Comparison of ENCODE assay signal across 8 mouse cellular contexts in the genomic region with DNA sequence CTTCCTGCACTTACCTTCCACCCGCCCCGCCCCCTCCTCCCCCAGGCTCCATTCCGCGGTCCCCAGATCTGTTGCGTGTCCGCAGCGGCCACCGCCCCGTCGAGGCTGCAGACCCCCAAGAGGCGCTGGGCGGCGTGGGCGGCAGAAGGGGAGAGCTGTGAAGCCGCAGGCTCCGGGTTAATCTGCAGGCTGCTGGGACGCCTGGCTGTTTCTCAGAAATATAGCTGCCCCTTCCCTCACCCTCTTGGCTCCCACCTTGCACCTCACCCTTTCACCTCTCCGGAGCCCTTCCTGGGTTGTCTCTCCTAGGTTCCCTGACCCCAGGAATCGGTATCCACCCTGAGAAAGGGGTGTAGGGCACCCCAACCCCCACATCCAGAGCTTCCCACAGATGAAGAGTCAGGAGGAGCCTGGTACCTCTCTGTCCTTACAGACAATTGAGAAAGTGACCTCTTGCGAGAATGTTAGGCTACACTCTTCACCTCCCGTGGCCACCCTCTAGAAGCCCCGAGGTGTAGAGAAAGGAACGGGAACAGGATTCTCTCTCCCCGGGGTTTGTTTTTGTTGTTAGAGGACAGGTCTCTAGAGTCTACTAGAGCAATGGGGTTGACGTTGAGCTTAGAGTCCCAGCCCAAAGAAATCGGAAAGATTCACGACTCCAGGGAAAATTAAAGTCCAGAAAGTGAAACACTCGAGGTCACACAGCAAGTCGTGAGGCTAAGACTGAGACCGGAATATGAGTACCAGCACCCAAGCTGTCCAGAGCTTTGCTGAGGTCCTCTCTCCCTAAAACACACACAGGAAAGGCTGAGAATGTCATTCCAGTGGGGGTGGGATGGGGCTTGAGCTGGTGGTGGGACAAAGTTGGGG. TPM values are rescaled to one million over a fixed set of nuclear protein-coding genes. Genes with fewer than 3 reads are reported as not detected.
DNase-seq lines count a peak whose midpoint lies in the region; ATAC-seq and TF ChIP-seq lines count a peak whose summit lies in the region.

No protein-coding gene starts in this region.

- peaks cover 22% of the 10 kb centered on the region for H3K27me3 ChIP-seq in heart, postnatal 0 days (ENCODE audit: control insufficient read depth, insufficient read depth, low read length)
- peaks cover 25% of the 10 kb centered on the region for H3K27me3 ChIP-seq in hindbrain, embryonic 15.5 days
- peaks cover 23% of the 10 kb centered on the region for H3K27me3 ChIP-seq in midbrain, embryonic 16.5 days (ENCODE audit: control insufficient read depth, insufficient read depth, low read depth, low read length)

- no peak for DNase-seq in heart, postnatal 0 days (ENCODE audit: low spot score)
- no peak for DNase-seq in heart, postnatal 14 days
- no peak for DNase-seq in ovary, postnatal 10 days (ENCODE audit: low spot score)
- no peak for DNase-seq in thymus, postnatal 25 days

- peak overlapping the region; percentile 79 for H3K4me2 ChIP-seq in heart, postnatal 0 days (ENCODE audit: low read depth, low read length)
- H3K4me2 ChIP-seq in hindbrain, embryonic 15.5 days = peak overlapping the region; percentile 91
- H3K4me2 ChIP-seq in midbrain, embryonic 16.5 days (ENCODE audit: low read length) = peak overlapping the region; percentile 81

- H3K9ac ChIP-seq in heart, postnatal 0 days (replicated peaks; ENCODE audit: low read depth, low read length) = peak overlapping the region; percentile 49
- H3K9ac ChIP-seq in hindbrain, embryonic 15.5 days = peak overlapping the region; percentile 66
- H3K9ac ChIP-seq in midbrain, embryonic 16.5 days (ENCODE audit: low read depth, low read length) = peak overlapping the region; percentile 82

- peak overlapping the region; percentile 55 for H3K4me3 ChIP-seq in heart, postnatal 0 days (ENCODE audit: low read depth, low read length)
- peak overlapping the region; percentile 69 for H3K4me3 ChIP-seq in brown adipose tissue, adult 24 weeks (ENCODE audit: insufficient read depth, low read depth, low read length)
- H3K4me3 ChIP-seq in hindbrain, embryonic 15.5 days = peak overlapping the region; percentile 61
- peak overlapping the region; percentile 64 for H3K4me3 ChIP-seq in midbrain, embryonic 16.5 days (ENCODE audit: low read depth, low read length)

- no peaks in the 10 kb centered on the region for H3K36me3 ChIP-seq in heart, postnatal 0 days (replicated peaks; ENCODE audit: control insufficient read depth, insufficient read depth, low read length)
- H3K36me3 ChIP-seq in hindbrain, embryonic 15.5 days = no peaks in the 10 kb centered on the region
- H3K36me3 ChIP-seq in midbrain, embryonic 16.5 days (ENCODE audit: control insufficient read depth, insufficient read depth, low read length) = no peaks in the 10 kb centered on the region

- intact Hi-C loops in heart, postnatal 14 days (cut with DNase I) = loop anchor here (5.0 kb wide), 2 partner anchors 139 to 196 kb away; a partner anchor contains a TSS

- 5% methylated on average over 21 of the region's 30 CpGs for WGBS in heart, postnatal 0 days
- 4% methylated on average over 19 of the region's 30 CpGs for WGBS in hindbrain, embryonic 15.5 days
- WGBS in midbrain, embryonic 16.5 days = 5% methylated on average over 21 of the region's 30 CpGs

- TF ChIP-seq CTCF in heart, postnatal 0 days (IDR thresholded peaks at IDR 0.05; ENCODE audit: low read depth) = no peak

- H3K9me3 ChIP-seq in heart, postnatal 0 days (replicated peaks; ENCODE audit: control insufficient read depth, low read length) = no peaks in the 10 kb centered on the region
- H3K9me3 ChIP-seq in hindbrain, embryonic 15.5 days = no peaks in the 10 kb centered on the region
- H3K9me3 ChIP-seq in midbrain, embryonic 16.5 days (replicated peaks; ENCODE audit: control insufficient read depth, low read length, poor library complexity, severe bottlenecking) = no peaks in the 10 kb centered on the region

- no peak for TF ChIP-seq EP300 in heart, postnatal 0 days (IDR thresholded peaks at IDR 0.05; ENCODE audit: low read depth)

- no peaks in the 10 kb centered on the region for H3K4me1 ChIP-seq in heart, postnatal 0 days (ENCODE audit: control insufficient read depth, insufficient read depth)
- H3K4me1 ChIP-seq in brown adipose tissue, adult 24 weeks (ENCODE audit: control insufficient read depth, insufficient read depth, insufficient read length, low read length) = no peaks in the 10 kb centered on the region
- peaks cover 16% of the 10 kb centered on the region for H3K4me1 ChIP-seq in hindbrain, embryonic 15.5 days (replicated peaks)
- peaks cover 4% of the 10 kb centered on the region for H3K4me1 ChIP-seq in midbrain, embryonic 16.5 days (ENCODE audit: control insufficient read depth, insufficient read depth, low read length)

- H3K27ac ChIP-seq in heart, postnatal 0 days (ENCODE audit: low read depth) = peak overlapping the region; percentile 33; the same call in 1 of the 2 replicates
- H3K27ac ChIP-seq in brown adipose tissue, adult 24 weeks (replicated peaks; ENCODE audit: low read depth, low read length) = no peak overlapping the region
- H3K27ac ChIP-seq in hindbrain, embryonic 15.5 days (replicated peaks) = peak overlapping the region; percentile 84; the same call in 1 of the 2 replicates
- H3K27ac ChIP-seq in midbrain, embryonic 16.5 days (ENCODE audit: low read length) = peak overlapping the region; percentile 87; the same call in 1 of the 2 replicates

- ATAC-seq in heart, postnatal 0 days (ENCODE audit: insufficient read depth, low read depth) = peak; percentile 3; the same call in 1 of the 2 replicates
- peak; percentile 17 for ATAC-seq in hindbrain, embryonic 15.5 days (ENCODE audit: low FRiP score, low read depth)
- peak; percentile 49 for ATAC-seq in midbrain, embryonic 16.5 days
- ATAC-seq in megakaryocyte progenitor cell, adult 5-6 weeks (replicated peaks; ENCODE audit: poor library complexity) = no peak

RNA-seq across cellular contexts. Expression of a gene that starts 12.2 kb away (rescaled TPM):
- 0.92 and 0.93 TPM in 2 replicates for total RNA-seq in heart, postnatal 0 days (2014; rRNA removed; ENCODE audit: low replicate concordance)
- polyA plus RNA-seq in heart, postnatal 0 days (2015; fragmentation: Nextera tagmentation; extraction: Ambion mirVana) = 0.15 and 0.23 TPM in 2 replicates
- total RNA-seq in heart, postnatal 14 days (2021) = under 1 TPM in 1 of 2 experiments, not detected in 1; 0.36 TPM
- 0.59 and 1.0 TPM in 2 replicates for polyA plus RNA-seq in brown adipose tissue, adult 24 weeks (2012; ENCODE audit: insufficient read depth, insufficient read length, missing spikeins)
- polyA plus RNA-seq in hindbrain, embryonic 15.5 days (2015; fragmentation: Nextera tagmentation; extraction: Ambion mirVana) = 1.1 and 1.3 TPM in 2 replicates
- 0.42 and 0.82 TPM in 2 replicates for polyA plus RNA-seq in midbrain, embryonic 16.5 days (2015; fragmentation: Nextera tagmentation; extraction: Ambion mirVana)
- not detected in 2 replicates for total RNA-seq in megakaryocyte progenitor cell, adult 5-6 weeks (2015)
- not detected in 2 replicates for total RNA-seq in megakaryocyte progenitor cell, adult 5-6 weeks (2017)

RNA-seq across cellular contexts. Expression of a gene that starts 19.6 kb away (rescaled TPM):
- total RNA-seq in heart, postnatal 0 days (2014; rRNA removed; ENCODE audit: low replicate concordance) = 20.6 and 26.5 TPM in 2 replicates
- 104 and 113 TPM in 2 replicates for polyA plus RNA-seq in heart, postnatal 0 days (2015; fragmentation: Nextera tagmentation; extraction: Ambion mirVana)
- 10 to 100 TPM; 44.6 to 52.6 TPM for total RNA-seq in heart, postnatal 14 days (2021)
- 98.2 and 141 TPM in 2 replicates for polyA plus RNA-seq in brown adipose tissue, adult 24 weeks (2012; ENCODE audit: insufficient read depth, insufficient read length, missing spikeins)
- 246 and 250 TPM in 2 replicates for polyA plus RNA-seq in hindbrain, embryonic 15.5 days (2015; fragmentation: Nextera tagmentation; extraction: Ambion mirVana)
- 252 TPM in 2 replicates for polyA plus RNA-seq in midbrain, embryonic 16.5 days (2015; fragmentation: Nextera tagmentation; extraction: Ambion mirVana)
- total RNA-seq in megakaryocyte progenitor cell, adult 5-6 weeks (2015) = 42.0 and 43.2 TPM in 2 replicates
- 24.8 and 31.5 TPM in 2 replicates for total RNA-seq in megakaryocyte progenitor cell, adult 5-6 weeks (2017)

RNA-seq across cellular contexts. Expression of a gene that starts 46.1 kb away (rescaled TPM):
- total RNA-seq in heart, postnatal 0 days (2014; rRNA removed; ENCODE audit: low replicate concordance) = 23.2 and 31.4 TPM in 2 replicates
- 15.5 and 16.8 TPM in 2 replicates for polyA plus RNA-seq in heart, postnatal 0 days (2015; fragmentation: Nextera tagmentation; extraction: Ambion mirVana)
- total RNA-seq in heart, postnatal 14 days (2021) = 10 to 100 TPM; 11.3 TPM
- polyA plus RNA-seq in brown adipose tissue, adult 24 weeks (2012; ENCODE audit: insufficient read depth, insufficient read length, missing spikeins) = 0.50 and 1.9 TPM in 2 replicates
- polyA plus RNA-seq in hindbrain, embryonic 15.5 days (2015; fragmentation: Nextera tagmentation; extraction: Ambion mirVana) = 8.9 and 9.0 TPM in 2 replicates
- 5.2 and 5.7 TPM in 2 replicates for polyA plus RNA-seq in midbrain, embryonic 16.5 days (2015; fragmentation: Nextera tagmentation; extraction: Ambion mirVana)
- not detected in 2 replicates for total RNA-seq in megakaryocyte progenitor cell, adult 5-6 weeks (2015)
- not detected in 2 replicates for total RNA-seq in megakaryocyte progenitor cell, adult 5-6 weeks (2017)

RNA-seq across cellular contexts. Expression of a gene that starts 58.1 kb away (rescaled TPM):
- total RNA-seq in heart, postnatal 0 days (2014; rRNA removed; ENCODE audit: low replicate concordance) = 35.7 and 46.0 TPM in 2 replicates
- polyA plus RNA-seq in heart, postnatal 0 days (2015; fragmentation: Nextera tagmentation; extraction: Ambion mirVana) = 15.9 and 18.2 TPM in 2 replicates
- 10 to 100 TPM; 11.7 to 11.9 TPM for total RNA-seq in heart, postnatal 14 days (2021)
- 2.1 and 2.4 TPM in 2 replicates for polyA plus RNA-seq in brown adipose tissue, adult 24 weeks (2012; ENCODE audit: insufficient read depth, insufficient read length, missing spikeins)
- polyA plus RNA-seq in hindbrain, embryonic 15.5 days (2015; fragmentation: Nextera tagmentation; extraction: Ambion mirVana) = 7.4 and 9.6 TPM in 2 replicates
- polyA plus RNA-seq in midbrain, embryonic 16.5 days (2015; fragmentation: Nextera tagmentation; extraction: Ambion mirVana) = 7.4 and 8.6 TPM in 2 replicates
- total RNA-seq in megakaryocyte progenitor cell, adult 5-6 weeks (2015) = 3.2 and 3.5 TPM in 2 replicates
- 1.2 and 2.3 TPM in 2 replicates for total RNA-seq in megakaryocyte progenitor cell, adult 5-6 weeks (2017)
